Mouse (Mus musculus) liver, embryonic 14.5 days (tissue): ENCODE data around the gene Ifna15.

Experiments
- CTCF ChIP-seq: IDR thresholded peaks from 2 replicates; pipeline ENCODE4 v1.5.1; 2016; ENCODE audit warnings: antibody characterized with exemption, low read depth, control low read depth
- EP300 ChIP-seq: IDR thresholded peaks from 2 replicates; pipeline ENCODE4 v1.6.1; 2016; ENCODE audit warnings: antibody characterized with exemption, low read depth

DNA sequence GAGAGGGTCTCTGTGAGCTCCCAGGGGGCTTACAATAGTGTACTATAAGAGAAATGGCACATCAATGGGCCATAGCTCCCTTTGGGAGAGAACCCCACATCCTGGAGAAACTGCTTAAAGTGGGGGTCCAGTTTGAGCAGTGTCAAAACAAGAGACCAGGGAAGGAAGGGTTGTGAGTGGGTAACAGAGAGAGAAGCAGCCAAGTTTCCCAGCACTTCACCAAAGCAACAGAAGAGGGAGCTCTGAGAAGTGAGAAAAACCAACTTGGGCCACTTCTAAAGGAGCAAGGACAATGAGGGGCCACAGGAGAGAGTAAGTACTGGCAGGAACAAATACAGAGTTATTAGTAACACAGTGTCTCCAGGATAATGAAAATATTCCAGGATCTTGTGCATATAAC, 34.8 kb downstream of the Ifna15 start:
- TF ChIP-seq CTCF (peak; percentile 54), EP300 (no peak)
